8 mouse cellular contexts compared by ENCODE assay signal in the genomic region with DNA sequence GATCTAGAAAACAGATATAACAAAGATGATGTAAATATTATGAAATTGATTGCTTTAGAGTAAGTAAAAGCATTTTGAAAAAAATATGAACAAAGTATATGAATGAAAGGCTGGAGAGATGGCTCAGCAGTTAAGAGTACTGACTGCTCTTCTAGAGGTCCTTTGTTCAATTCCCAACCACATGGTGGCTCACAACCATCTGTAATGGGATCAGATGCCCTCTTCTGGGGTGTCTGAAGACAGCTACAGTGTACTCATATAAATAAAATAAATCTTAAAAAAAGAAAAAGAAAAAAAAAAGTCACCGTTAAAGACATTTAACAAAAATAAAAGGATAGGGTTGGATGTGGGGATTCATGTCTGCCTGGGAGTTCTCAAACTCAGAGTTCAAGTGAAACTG. TPM values are rescaled to one million over a fixed set of nuclear protein-coding genes. Genes with fewer than 3 reads are reported as not detected.
DNase-seq lines count a peak whose midpoint lies in the region; ATAC-seq and TF ChIP-seq lines count a peak whose summit lies in the region.
"Not testable (repeated sequence)": the region's sequence is repeated elsewhere in the genome, so short reads cannot be mapped to it uniquely, and the experiment has no call there.
"Had no signal": no experiment of that assay in that cellular context is flagged by ENCODE, and none has a peak within 500 bp of the region (broad histone marks: within the 10 kb centered on the region; RNA-seq: fewer than 3 reads in every experiment).

No protein-coding gene starts in this region.

- not testable (repeated sequence) for H3K9me3 ChIP-seq in MEL (replicated peaks; ENCODE audit: insufficient read depth, low read length); hindbrain, postnatal 0 days (ENCODE audit: low read length); lung, postnatal 0 days (ENCODE audit: low read length); stomach, postnatal 0 days (ENCODE audit: control insufficient read depth, low read length)

- WGBS in hindbrain, postnatal 0 days = 73% methylated on average over 1 of the region's 1 CpGs
- 76% methylated on average over 1 of the region's 1 CpGs for WGBS in lung, postnatal 0 days
- WGBS in stomach, postnatal 0 days = 69% methylated on average over 1 of the region's 1 CpGs

- intact Hi-C loops in gastrocnemius, adult 2 months (cut with DNase I) = loop anchor here (5.0 kb wide), 1 partner anchor 45 kb away; no protein-coding TSS in a partner anchor

- TF ChIP-seq CTCF in MEL (IDR thresholded peaks at IDR 0.05 in 2 of 3, conservative IDR thresholded peaks at IDR 0.05 in 1 of 3; ENCODE audit: control insufficient read depth in 1 of 3, insufficient read depth in 1 of 3, low read depth in 2 of 3, low read length in 3 of 3, poor library complexity in 1 of 3, severe bottlenecking in 1 of 3) = 0 out of 6 replicates have a peak, but pooled peaks of 1 of the 3 experiments have one; percentile 20
- TF ChIP-seq CTCF in brain, embryonic 14.5 days (IDR thresholded peaks at IDR 0.05; ENCODE audit: borderline replicate concordance, extremely low read depth, insufficient read depth, insufficient read length) = not testable (repeated sequence)
- peak; percentile 13; the same call in 1 of the 2 replicates for TF ChIP-seq CTCF in gastrocnemius, adult 2 months (IDR thresholded peaks at IDR 0.05)
- TF ChIP-seq CTCF in hindbrain, postnatal 0 days (IDR thresholded peaks at IDR 0.05; ENCODE audit: low read depth) = 0 out of 2 replicates have a peak, but pooled peaks have one; percentile 6
- TF ChIP-seq CTCF in layer of hippocampus, adult 2 months (conservative IDR thresholded peaks at IDR 0.05) = peak; percentile 57
- TF ChIP-seq CTCF in lung, postnatal 0 days (IDR thresholded peaks at IDR 0.05) = peak; percentile 21
- TF ChIP-seq CTCF in stomach, postnatal 0 days (IDR thresholded peaks at IDR 0.05; ENCODE audit: low read depth) = peak; percentile 40

- H3K36me3 ChIP-seq in MEL (ENCODE audit: control insufficient read depth in 1 of 2, insufficient read depth in 2 of 2, low read length in 2 of 2) = peaks cover 25 to 26% of the 10 kb centered on the region in 2 experiments
- not testable (repeated sequence) for H3K36me3 ChIP-seq in hindbrain, postnatal 0 days (ENCODE audit: insufficient read depth, low read length); lung, postnatal 0 days (ENCODE audit: insufficient read depth, low read length); stomach, postnatal 0 days (ENCODE audit: control insufficient read depth, insufficient read depth, low read length)

- not testable (repeated sequence) for TF ChIP-seq RAD21 in MEL (IDR thresholded peaks at IDR 0.05; ENCODE audit: low read depth, low read length)

- H3K27ac ChIP-seq in MEL (ENCODE audit: control insufficient read depth, low read depth, low read length); gastrocnemius, adult 2 months; hindbrain, postnatal 0 days; layer of hippocampus, adult 2 months; lung, postnatal 0 days (ENCODE audit: low read length); stomach, postnatal 0 days (replicated peaks): not testable (repeated sequence)

- not testable (repeated sequence) for ATAC-seq in hindbrain, postnatal 0 days; lung, postnatal 0 days; stomach, postnatal 0 days (ENCODE audit: low FRiP score, low TSS enrichment)

- TF ChIP-seq EP300 in MEL (IDR thresholded peaks at IDR 0.05; ENCODE audit: low read depth in 1 of 2, low read length in 2 of 2); lung, postnatal 0 days (IDR thresholded peaks at IDR 0.05); stomach, postnatal 0 days (optimal IDR thresholded peaks at IDR 0.05): not testable (repeated sequence)

- H3K79me2 ChIP-seq in MEL (ENCODE audit: control insufficient read depth, insufficient read depth, low read length, poor library complexity) = peaks cover 22% of the 10 kb centered on the region

- H3K4me1 ChIP-seq in MEL (ENCODE audit: control insufficient read depth in 1 of 2, insufficient read depth in 2 of 2, low read length in 2 of 2) = peaks cover 0 to 11% of the 10 kb centered on the region in 2 experiments; a peak in 2 of 4 replicates
- H3K4me1 ChIP-seq in hindbrain, postnatal 0 days (ENCODE audit: insufficient read depth, low read length); lung, postnatal 0 days (ENCODE audit: insufficient read depth, low read depth, low read length); stomach, postnatal 0 days (replicated peaks; ENCODE audit: control insufficient read depth, insufficient read depth): not testable (repeated sequence)

- H3K27me3 ChIP-seq in MEL (ENCODE audit: control insufficient read depth in 1 of 2, insufficient read depth in 2 of 2, low read length in 2 of 2); hindbrain, postnatal 0 days (ENCODE audit: insufficient read depth, low read length); lung, postnatal 0 days (replicated peaks; ENCODE audit: insufficient read depth, low read length); stomach, postnatal 0 days (ENCODE audit: control insufficient read depth, insufficient read depth, low read length): not testable (repeated sequence)

- H3K4me3 ChIP-seq in MEL (ENCODE audit: control insufficient read depth in 1 of 2, insufficient read depth in 1 of 2, low read depth in 2 of 2, low read length in 2 of 2); gastrocnemius, adult 2 months; hindbrain, postnatal 0 days (ENCODE audit: low read length); layer of hippocampus, adult 2 months; lung, postnatal 0 days (ENCODE audit: low read depth, low read length); stomach, postnatal 0 days (ENCODE audit: low read depth, low read length): not testable (repeated sequence)

- H3K4me2 ChIP-seq in hindbrain, postnatal 0 days (ENCODE audit: low read depth, low read length); lung, postnatal 0 days (replicated peaks; ENCODE audit: low read depth, low read length); stomach, postnatal 0 days (replicated peaks; ENCODE audit: low read depth): not testable (repeated sequence)

- H3K9ac ChIP-seq in MEL (ENCODE audit: control insufficient read depth, low read depth, low read length, poor library complexity, severe bottlenecking); hindbrain, postnatal 0 days (replicated peaks; ENCODE audit: low read length); lung, postnatal 0 days (replicated peaks; ENCODE audit: low read depth); stomach, postnatal 0 days (ENCODE audit: low read length): not testable (repeated sequence)

- not testable (repeated sequence) for DNase-seq in MEL (ENCODE audit: low read depth, low spot score); gastrocnemius, adult 2 months; hindbrain, postnatal 0 days (ENCODE audit: low spot score); layer of hippocampus, adult 2 months (ENCODE audit: low spot score in 2 of 2); lung, postnatal 0 days (ENCODE audit: low spot score); stomach, postnatal 0 days (ENCODE audit: low spot score)
- peak; percentile 12 for DNase-seq in brain, embryonic 14.5 days (ENCODE audit: low read depth)

- not testable (repeated sequence) for TF ChIP-seq POLR2A in MEL (IDR thresholded peaks at IDR 0.05; ENCODE audit: control insufficient read depth in 1 of 2, insufficient read depth in 1 of 2, low read depth in 1 of 2, low read length in 2 of 2, poor library complexity in 1 of 2); brain, embryonic 14.5 days (IDR thresholded peaks at IDR 0.05; ENCODE audit: borderline replicate concordance, extremely low read depth, insufficient read depth, insufficient read length, poor library complexity, severe bottlenecking)

TF ChIP-seq in MEL, 35 proteins besides CTCF, POLR2A, EP300 and RAD21:
- peak; percentile 14; the same call in 1 of the 2 replicates for TF ChIP-seq SMC3 (IDR thresholded peaks at IDR 0.05; ENCODE audit: low read depth, low read length)

RNA-seq across cellular contexts. Expression of a gene that starts 15.8 kb away (rescaled TPM):
- 20.3 and 24.8 TPM in 2 replicates for total RNA-seq in MEL (2012; rRNA removed)
- polyA plus RNA-seq in MEL (2012; ENCODE audit: insufficient read depth in 1 of 2, insufficient read length in 2 of 2, low read depth in 1 of 2, low replicate concordance in 2 of 2, missing spikeins in 1 of 2) = 10 to 100 TPM in 1 of 2 experiments, not detected in 1; 55.9 TPM
- polyA plus RNA-seq in brain, embryonic 14.5 days (2012; rRNA removed) = 86.9 and 88.9 TPM in 2 replicates
- total RNA-seq in gastrocnemius, adult 2 months (2021) = 10 to 100 TPM; 39.1 to 39.7 TPM
- 67.5 and 73.7 TPM in 2 replicates for total RNA-seq in hindbrain, postnatal 0 days (2014; rRNA removed)
- 18.0 and 19.8 TPM in 2 replicates for polyA plus RNA-seq in hindbrain, postnatal 0 days (2015; fragmentation: Nextera tagmentation; extraction: Ambion mirVana)
- total RNA-seq in layer of hippocampus, adult 2 months (2021) = 10 to 100 TPM; 77.5 to 87.8 TPM
- 16.5 and 18.5 TPM in 2 replicates for polyA plus RNA-seq in lung, postnatal 0 days (2015; fragmentation: Nextera tagmentation; extraction: Ambion mirVana)
- 12.9 and 15.0 TPM in 2 replicates for polyA plus RNA-seq in stomach, postnatal 0 days (2015; fragmentation: Nextera tagmentation; extraction: Ambion mirVana)

RNA-seq across cellular contexts. Expression of a gene that starts 56.9 kb away (rescaled TPM):
- not detected in 2 replicates for total RNA-seq in MEL (2012; rRNA removed)
- under 1 TPM in 1 of 2 experiments, not detected in 1; 0.06 TPM for polyA plus RNA-seq in MEL (2012; ENCODE audit: insufficient read depth in 1 of 2, insufficient read length in 2 of 2, low read depth in 1 of 2, low replicate concordance in 2 of 2, missing spikeins in 1 of 2)
- 4.2 and 5.2 TPM in 2 replicates for polyA plus RNA-seq in brain, embryonic 14.5 days (2012; rRNA removed)
- total RNA-seq in gastrocnemius, adult 2 months (2021) = under 1 TPM; 0.28 to 0.73 TPM
- total RNA-seq in hindbrain, postnatal 0 days (2014; rRNA removed) = 3.5 and 7.2 TPM in 2 replicates
- polyA plus RNA-seq in hindbrain, postnatal 0 days (2015; fragmentation: Nextera tagmentation; extraction: Ambion mirVana) = 5.2 and 5.7 TPM in 2 replicates
- total RNA-seq in layer of hippocampus, adult 2 months (2021) = 1 to 10 TPM in 1 of 2 experiments, under 1 TPM in 1; 0.82 to 1.0 TPM
- 25.0 and 25.1 TPM in 2 replicates for polyA plus RNA-seq in lung, postnatal 0 days (2015; fragmentation: Nextera tagmentation; extraction: Ambion mirVana)
- polyA plus RNA-seq in stomach, postnatal 0 days (2015; fragmentation: Nextera tagmentation; extraction: Ambion mirVana) = 45.5 and 48.0 TPM in 2 replicates
- total RNA-seq: common myeloid progenitor, adult 5-6 weeks had no signal
